Mouse (Mus musculus) CH12.LX (cell line): ENCODE results near the gene Cfap126. TPM values are rescaled to one million over a fixed set of nuclear protein-coding genes. Genes with fewer than 3 reads are reported as not detected.
A peak's percentile ranks its signal among the peaks of the same experiment; 100 is the strongest.

Experiments
- DNase-seq: peaks from one replicate; pipeline ENCODE4 v3.0.0-alpha.2; 2013; ENCODE audit errors: extremely low read depth
- H3K27ac ChIP-seq: 2 replicates; pipeline ENCODE4 v1.5.1; 2012; ENCODE audit warnings: low read depth, mild to moderate bottlenecking, control low read depth, moderate library complexity; ENCODE audit not compliant: insufficient read depth
- H3K27me3 ChIP-seq: replicated peaks from 2 replicates; pipeline ENCODE3; 2012; ENCODE audit warnings: inconsistent platforms
- H3K36me3 ChIP-seq, 2 experiments: replicated peaks in 1 of 2; 2 replicates each; pipeline versions ENCODE3 to v1.6.1; 2012; ENCODE audit warnings: inconsistent platforms in 1 of 2, low read length in 1 of 2, mild to moderate bottlenecking in 1 of 2, mixed read lengths in 1 of 2, moderate library complexity in 1 of 2; ENCODE audit not compliant: control insufficient read depth in 1 of 2, insufficient read depth in 1 of 2
- H3K4me1 ChIP-seq, 2 experiments: 2 replicates each; pipeline ENCODE4 v1.6.1; 2012; ENCODE audit warnings: inconsistent platforms in 1 of 2, moderate library complexity in 1 of 2; ENCODE audit not compliant: insufficient read depth in 2 of 2, control insufficient read depth in 1 of 2
- H3K4me2 ChIP-seq: 2 replicates; pipeline ENCODE4 v1.6.1; 2012; ENCODE audit warnings: low read depth, mild to moderate bottlenecking, control low read depth; ENCODE audit not compliant: poor library complexity, insufficient read depth, severe bottlenecking
- H3K4me3 ChIP-seq, 3 experiments: fragments of 150-350 bp in 1 of 3; sonication (generic) in 1 of 3; replicated peaks in 1 of 3; 2 replicates each; pipeline versions ENCODE3 to v1.5.1; 2011 to 2012; ENCODE audit warnings: low read depth in 2 of 3, low read length in 2 of 3, mild to moderate bottlenecking in 2 of 3, moderate library complexity in 2 of 3, control low read depth in 1 of 3, improper control_type of control experiment in 1 of 3, inconsistent platforms in 1 of 3, mixed read lengths in 1 of 3; ENCODE audit not compliant: poor library complexity in 1 of 3
- H3K79me2 ChIP-seq: replicated peaks from 2 replicates; pipeline ENCODE4 v1.6.1; 2012; ENCODE audit warnings: mild to moderate bottlenecking, moderate library complexity; ENCODE audit not compliant: control insufficient read depth, poor library complexity, insufficient read depth, severe bottlenecking; ENCODE audit errors: extremely low read depth
- H3K9ac ChIP-seq: 2 replicates; pipeline ENCODE4 v1.6.1; 2012; ENCODE audit warnings: low read depth, mild to moderate bottlenecking, control low read depth, moderate library complexity; ENCODE audit not compliant: insufficient read depth
- H3K9me3 ChIP-seq: replicated peaks from 2 replicates; pipeline ENCODE3; 2012; ENCODE audit warnings: low read length, inconsistent platforms, mixed read lengths
- BHLHE40 ChIP-seq: IDR thresholded peaks from 2 replicates; pipeline ENCODE4 v1.6.1; 2011; ENCODE audit warnings: mild to moderate bottlenecking, low read depth, low read length, improper control_type of control experiment
- CHD1 ChIP-seq: IDR thresholded peaks from 2 replicates; pipeline ENCODE4 v1.6.1; 2012; ENCODE audit warnings: low read depth, low read length, improper control_type of control experiment, inconsistent platforms
- CHD2 ChIP-seq: IDR thresholded peaks from 2 replicates; pipeline ENCODE4 v1.6.1; 2011; ENCODE audit warnings: low read length, improper control_type of control experiment
- E2F4 ChIP-seq: IDR thresholded peaks from 2 replicates; pipeline ENCODE4 v1.6.1; 2011; ENCODE audit warnings: low read depth, low read length, improper control_type of control experiment; ENCODE audit not compliant: insufficient replicate concordance
- ETS1 ChIP-seq: conservative IDR thresholded peaks from 2 replicates; pipeline ENCODE4 v1.6.1; 2012; ENCODE audit warnings: low read depth, mild to moderate bottlenecking, inconsistent platforms, low read length, improper control_type of control experiment, moderate library complexity
- GABPA ChIP-seq: IDR thresholded peaks from 2 replicates; pipeline ENCODE4 v1.6.1; 2012; ENCODE audit warnings: low read depth, low read length, improper control_type of control experiment, inconsistent platforms; ENCODE audit not compliant: insufficient replicate concordance
- JUN ChIP-seq: IDR thresholded peaks from 2 replicates; pipeline ENCODE4 v1.6.1; 2011; ENCODE audit warnings: low read depth, mild to moderate bottlenecking, low read length, improper control_type of control experiment, moderate library complexity; ENCODE audit not compliant: insufficient read depth
- JUND ChIP-seq: conservative IDR thresholded peaks from 2 replicates; pipeline ENCODE4 v1.6.1; 2011; ENCODE audit warnings: low read depth, low read length, improper control_type of control experiment
- KAT2A ChIP-seq: IDR thresholded peaks from 2 replicates; pipeline ENCODE4 v1.6.1; 2012; ENCODE audit warnings: low read length, improper control_type of control experiment, inconsistent platforms; ENCODE audit not compliant: insufficient replicate concordance
- MAFK ChIP-seq: IDR thresholded peaks from 2 replicates; pipeline ENCODE4 v1.6.1; 2011; ENCODE audit warnings: low read length, improper control_type of control experiment; ENCODE audit not compliant: insufficient replicate concordance
- MAZ ChIP-seq: IDR thresholded peaks from 2 replicates; pipeline ENCODE4 v1.6.1; 2012; ENCODE audit warnings: low read depth, mild to moderate bottlenecking, inconsistent platforms, low read length, improper control_type of control experiment, moderate library complexity
- MEF2A ChIP-seq: IDR thresholded peaks from 2 replicates; pipeline ENCODE4 v1.6.1; 2014; ENCODE audit warnings: low read depth, mild to moderate bottlenecking, inconsistent platforms, low read length, improper control_type of control experiment, borderline replicate concordance
- MYC ChIP-seq: IDR thresholded peaks from 2 replicates; pipeline ENCODE4 v1.6.1; 2011; ENCODE audit warnings: low read depth, mild to moderate bottlenecking, improper control_type of control experiment, low read length
- NELFE ChIP-seq: IDR thresholded peaks from 2 replicates; pipeline ENCODE4 v1.6.1; 2011; ENCODE audit warnings: low read depth, low read length, improper control_type of control experiment
- POLR2AphosphoS2 ChIP-seq: IDR thresholded peaks from 2 replicates; pipeline ENCODE4 v1.6.1; 2011; ENCODE audit warnings: low read depth, low read length, improper control_type of control experiment
- RAD21 ChIP-seq: IDR thresholded peaks from 2 replicates; pipeline ENCODE4 v1.6.1; 2011; ENCODE audit warnings: low read depth, mild to moderate bottlenecking, low read length, improper control_type of control experiment, moderate library complexity
- RCOR1 ChIP-seq: conservative IDR thresholded peaks from 2 replicates; pipeline ENCODE4 v1.6.1; 2012; ENCODE audit warnings: low read depth, mild to moderate bottlenecking, inconsistent platforms, low read length, improper control_type of control experiment
- SIN3A ChIP-seq: IDR thresholded peaks from 2 replicates; pipeline ENCODE4 v1.6.1; 2012; ENCODE audit warnings: low read length, improper control_type of control experiment, inconsistent platforms
- SMC3 ChIP-seq: IDR thresholded peaks from 2 replicates; pipeline ENCODE4 v1.6.1; 2011; ENCODE audit warnings: low read depth, low read length, improper control_type of control experiment
- USF2 ChIP-seq: conservative IDR thresholded peaks from 2 replicates; pipeline ENCODE4 v1.6.1; 2011; ENCODE audit warnings: low read depth, low read length, improper control_type of control experiment
- ZKSCAN1 ChIP-seq: IDR thresholded peaks from 2 replicates; pipeline ENCODE4 v1.6.1; 2012; ENCODE audit warnings: low read depth, inconsistent platforms, low read length, improper control_type of control experiment, borderline replicate concordance
- ZNF384 ChIP-seq: IDR thresholded peaks from 2 replicates; pipeline ENCODE4 v1.6.1; 2012; ENCODE audit warnings: low read depth, low read length, improper control_type of control experiment, inconsistent platforms
- dilution Hi-C: fragments of 300-500 bp; cut with MboI; formaldehyde crosslinking; loops from 2 replicates; pipeline ENCODE4 v1.14.3; 2020; ENCODE audit warnings: low sequenced_read_pairs; ENCODE audit not compliant: extremely low pct_unique_long_range_greater_than_20kb, extremely low pct_ligation_motif_present
- in situ Hi-C: fragments of 300-500 bp; cut with MboI; formaldehyde crosslinking; loops from 3 replicates; pipeline ENCODE4 v1.14.3; 2019; ENCODE audit warnings: low sequenced_read_pairs, low pct_ligation_motif_present, low pct_unique_long_range_greater_than_20kb, mixed read lengths
- polyA plus RNA-seq: library from polyadenylated mRNA; unstranded; fragments of >175 nt; gene quantifications from 2 replicates; pipeline ENCODE4 v1.2.1, GENCODE M21; 2012; ENCODE audit warnings: low read depth; ENCODE audit not compliant: insufficient read length
- total RNA-seq, 2 experiments: library from RNA; depleted of rRNA; stranded (reverse); fragments of 300-350 nt in 1 of 2; fragments of >200 nt in 1 of 2; gene quantifications; 2 replicates each; pipeline ENCODE4 v1.2.3; 2012 to 2014

Gene Cfap126
- total and polyA plus RNA-seq, 3 experiments = 0.79 to 3.4 (median 2.0) TPM

DNA sequence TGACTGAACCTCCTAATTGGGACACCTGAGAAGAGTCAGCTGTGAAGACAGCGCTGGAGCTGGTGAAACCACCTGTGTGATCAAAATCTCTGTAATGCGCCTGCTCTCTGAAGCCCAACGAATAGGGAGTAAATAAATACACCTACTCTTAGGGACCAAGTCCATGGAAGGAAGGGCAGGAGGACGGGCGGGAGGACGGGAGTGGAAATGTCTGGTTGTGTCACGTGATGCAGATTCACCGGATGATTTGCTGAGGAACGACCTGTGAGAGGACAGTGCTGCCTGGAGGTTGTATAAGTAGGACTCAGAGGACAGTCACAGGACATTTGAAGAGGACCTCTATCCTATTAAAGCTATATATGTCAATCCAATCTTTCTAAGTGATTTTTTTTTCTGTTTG lies 4.1 kb upstream of the Cfap126 start:
- in situ Hi-C loops = loop anchor here (5.0 to 10.0 kb wide), 3 partner anchors 113 to 365 kb away; partner anchors contain the start of gene Tomm40l
- no peak overlapping the region for H3K4me2 ChIP-seq
- dilution Hi-C loops = no loop called here

DNA sequence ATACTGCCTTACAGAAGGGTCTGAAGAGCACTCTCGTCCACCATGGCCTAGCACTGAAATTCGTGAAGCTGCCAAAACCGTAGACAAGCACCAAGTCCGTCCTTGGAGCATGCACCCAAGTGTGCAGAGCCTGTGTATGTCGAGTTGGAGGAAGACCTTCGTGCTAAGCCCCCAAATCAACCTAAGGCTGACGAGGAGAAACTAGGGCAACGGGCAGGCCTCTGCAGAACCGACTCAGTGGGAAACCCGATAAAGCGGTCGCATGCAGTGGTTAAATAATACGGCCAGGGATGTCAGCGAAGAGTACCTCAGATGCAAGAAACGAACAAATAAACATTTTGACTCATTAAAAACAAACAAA lies 3.1 kb upstream of the Cfap126 start:
- no peak overlapping the region for H3K4me2 ChIP-seq
- H3K79me2 ChIP-seq = no peaks in the 10 kb centered on the region
- H3K4me1 ChIP-seq = peaks cover 6 to 17% of the 10 kb centered on the region in 2 experiments
- no peak overlapping the region for H3K9ac ChIP-seq
- H3K36me3 ChIP-seq = no peaks in the 10 kb centered on the region
- 0 out of 2 replicates have a peak, but pooled peaks have one; percentile 52 for TF ChIP-seq CHD1
- no peak for TF ChIP-seq ETS1
- TF ChIP-seq MAZ = no peak
- no peak for TF ChIP-seq MAFK
- no peak for TF ChIP-seq JUN
- no peak for TF ChIP-seq POLR2AphosphoS2
- TF ChIP-seq, all 38 proteins: peak for 1
- peak overlapping the region in 2 of 3 experiments; percentile 53 to 64 for H3K4me3 ChIP-seq
- H3K27me3 ChIP-seq = no peaks in the 10 kb centered on the region
- no peaks in the 10 kb centered on the region for H3K9me3 ChIP-seq
- DNase-seq = no peak
- dilution Hi-C loops (no loop called here), in situ Hi-C loops (loop anchor here (5.0 kb wide), 2 partner anchors 112 to 213 kb away; partner anchors contain the start of gene Tomm40l)
- no peak overlapping the region for H3K27ac ChIP-seq

More for the DNA sequence above, 4.1 kb upstream of the Cfap126 start:
- no peak for TF ChIP-seq JUND
- no peak for TF ChIP-seq USF2
- Histone ChIP-seq H3K36me3 (no peaks in the 10 kb centered on the region), H3K27me3 (no peaks in the 10 kb centered on the region), H3K9me3 (no peaks in the 10 kb centered on the region), H3K4me3 (no peak overlapping the region), H3K79me2 (no peaks in the 10 kb centered on the region), H3K9ac (no peak overlapping the region), H3K27ac (no peak overlapping the region), H3K4me1 (peaks cover 6 to 17% of the 10 kb centered on the region in 2 experiments)
- DNase-seq = no peak

DNA sequence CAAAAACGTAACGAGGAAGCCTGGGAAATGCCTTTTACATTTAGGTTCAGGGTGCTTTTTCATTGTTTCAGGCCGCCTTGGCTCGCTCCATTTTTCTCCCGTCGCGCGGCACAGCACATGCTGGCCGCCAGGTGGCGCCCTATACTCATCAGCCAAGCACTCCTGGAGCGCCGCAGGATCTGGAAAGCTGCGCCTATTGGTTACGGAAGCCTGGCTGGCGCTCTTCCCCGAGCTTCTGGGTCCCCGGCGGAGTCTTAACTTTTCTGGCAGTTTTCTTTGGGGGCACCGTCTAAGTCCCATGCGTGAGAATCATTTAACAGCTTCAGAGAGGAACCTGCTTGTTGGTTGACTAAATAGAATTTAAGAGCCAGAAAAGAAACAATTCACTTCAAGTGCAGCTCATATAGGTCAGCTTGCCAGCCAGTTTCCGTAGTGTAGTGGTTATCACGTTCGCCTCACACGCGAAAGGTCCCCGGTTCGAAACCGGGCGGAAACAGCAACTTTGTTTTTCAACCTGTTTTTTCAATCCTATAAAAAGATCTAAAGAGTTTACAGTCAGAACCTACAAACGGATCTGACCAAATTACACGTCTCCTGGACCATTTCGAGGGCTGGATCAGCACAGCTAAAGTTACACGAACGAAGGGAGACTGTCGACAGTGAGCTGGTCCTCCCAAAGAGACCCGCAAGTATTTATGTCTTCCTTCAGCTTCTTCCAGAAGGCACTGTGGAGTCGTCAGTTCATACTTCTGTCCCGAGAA lies 2.5 kb upstream of the Cfap126 start:
- H3K4me1 ChIP-seq = peaks cover 6 to 17% of the 10 kb centered on the region in 2 experiments
- peak overlapping the region; percentile 53 to 64 (median 59) for H3K4me3 ChIP-seq
- peak; percentile 92 for DNase-seq
- H3K36me3 ChIP-seq = no peaks in the 10 kb centered on the region
- no peaks in the 10 kb centered on the region for H3K9me3 ChIP-seq
- no peak overlapping the region for H3K27ac ChIP-seq
- H3K79me2 ChIP-seq = no peaks in the 10 kb centered on the region
- H3K4me2 ChIP-seq = peak overlapping the region; percentile 93
- H3K27me3 ChIP-seq = no peaks in the 10 kb centered on the region
- peak overlapping the region; percentile 72 for H3K9ac ChIP-seq
- in situ Hi-C loops (loop anchor here (5.0 kb wide), 2 partner anchors 111 to 214 kb away; partner anchors contain the start of gene Tomm40l), dilution Hi-C loops (no loop called here)
- TF ChIP-seq RCOR1 (no peak), NELFE (no peak), ZNF384 (peak; percentile 56), SIN3A (peak; percentile 50; the same call in 1 of the 2 replicates), BHLHE40 (peak; percentile 75; the same call in 1 of the 2 replicates), RAD21 (peak; percentile 80), CHD2 (no peak), KAT2A (peak; percentile 78; the same call in 1 of the 2 replicates), SMC3 (peak; percentile 82), GABPA (no peak), MAZ (peak; percentile 41; the same call in 1 of the 2 replicates), ZKSCAN1 (no peak), MYC (0 out of 2 replicates have a peak, but pooled peaks have one; percentile 39), JUN (no peak), MEF2A (peak; percentile 52; the same call in 1 of the 2 replicates), E2F4 (peak; percentile 16; the same call in 1 of the 2 replicates)
